Mouse (Mus musculus): Measurements from ENCODE around the gene Bloc1s2.

DNA sequence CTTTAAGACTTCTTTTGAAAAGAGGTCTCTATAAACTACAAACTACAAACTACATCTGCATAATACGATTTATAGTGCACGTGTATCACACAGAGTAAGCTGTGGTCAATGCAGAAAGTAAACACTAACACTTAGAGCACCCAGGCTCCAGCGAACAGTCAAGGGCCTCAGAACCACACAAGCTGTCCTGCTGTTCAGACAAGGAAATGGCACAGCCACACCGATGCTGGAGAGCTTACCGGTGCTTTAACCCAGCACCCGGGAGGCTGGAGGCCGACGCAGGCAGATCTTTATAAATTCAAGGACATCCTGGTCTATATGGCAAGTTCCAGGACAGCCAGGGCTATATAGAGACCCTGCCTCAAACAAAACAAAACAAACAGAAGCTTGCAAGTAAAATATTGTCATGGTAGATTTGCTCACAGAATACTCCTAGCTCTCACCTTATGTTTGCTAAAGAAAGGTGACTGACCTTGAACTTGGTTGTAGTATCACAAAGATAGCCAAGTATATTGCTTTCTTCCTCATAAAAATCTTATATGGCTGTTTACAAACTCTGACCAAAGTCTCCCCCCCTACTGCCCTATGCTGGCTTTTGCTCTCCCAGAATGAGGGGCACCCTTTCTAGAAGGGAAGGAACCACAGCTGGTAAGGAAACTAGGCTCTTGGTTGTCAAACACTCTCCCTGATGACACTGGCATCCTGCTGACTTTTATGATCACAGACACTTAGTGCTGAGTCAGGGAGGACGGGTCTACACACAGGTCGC, 18.3 kb downstream of the Bloc1s2 start:
- TF ChIP-seq CTCF (IDR thresholded peaks at IDR 0.05; ENCODE audit: control insufficient read depth, insufficient read depth, insufficient replicate concordance, low read depth, low read length) (no peak), POLR2A (IDR thresholded peaks at IDR 0.05; ENCODE audit: control insufficient read depth, low read depth, low read length) (no peak)
